Comparison of ENCODE assay signal across 10 mouse cellular contexts in the genomic region with DNA sequence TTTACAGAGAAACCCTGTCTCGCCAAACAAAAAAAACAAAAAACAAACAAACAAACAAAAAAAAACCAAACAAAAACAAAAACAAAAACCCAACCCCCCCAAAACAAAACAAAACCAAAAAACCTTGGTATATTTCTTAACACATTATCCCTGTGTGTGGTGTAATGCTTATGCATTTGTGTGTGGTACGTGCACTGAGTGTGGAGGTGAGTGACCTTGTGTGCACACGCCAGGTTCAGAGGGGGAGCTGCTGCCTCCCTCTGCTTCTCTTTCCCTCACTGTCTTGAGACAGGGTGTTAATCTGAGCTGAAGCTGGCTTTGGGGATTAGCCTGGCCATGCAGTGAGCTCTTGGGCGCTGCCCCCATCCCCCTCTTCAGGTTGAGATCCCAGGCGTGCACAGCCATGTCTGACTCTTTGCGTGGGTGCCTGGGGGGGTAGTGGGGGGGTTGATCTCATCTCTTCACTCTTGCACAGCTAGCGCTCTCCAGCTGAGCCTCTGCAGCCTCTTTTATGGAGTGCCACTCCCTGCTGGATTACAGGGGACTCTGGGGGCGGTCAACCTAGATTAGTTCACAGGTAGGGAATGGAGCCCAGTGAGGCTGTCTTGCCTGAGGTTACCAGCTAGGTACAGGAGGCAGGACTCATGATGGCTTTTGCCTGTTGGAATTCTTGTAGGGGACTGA. TPM values are rescaled to one million over a fixed set of nuclear protein-coding genes. Genes with fewer than 3 reads are reported as not detected.
A peak's percentile ranks its signal among the peaks of the same experiment; 100 is the strongest.
DNase-seq lines count a peak whose midpoint lies in the region; ATAC-seq and TF ChIP-seq lines count a peak whose summit lies in the region.
"Had no signal": no experiment of that assay in that cellular context is flagged by ENCODE, and none has a peak within 500 bp of the region (broad histone marks: within the 10 kb centered on the region; RNA-seq: fewer than 3 reads in every experiment).

No protein-coding gene starts in this region.

- ATAC-seq in granulocyte monocyte progenitor cell, adult 5-6 weeks (replicated peaks; ENCODE audit: poor library complexity, severe bottlenecking) = 0 out of 2 replicates have a peak, but pooled peaks have one; percentile 2
- ATAC-seq: forebrain, embryonic 13.5 days had no signal

- no peak for TF ChIP-seq CTCF in layer of hippocampus, adult 2 months (conservative IDR thresholded peaks at IDR 0.05)

- WGBS in heart, embryonic 10.5 days = 57% methylated on average over 8 of the region's 8 CpGs
- 99% methylated on average over 7 of the region's 8 CpGs for whole genome bisulfite sequencing in macrophage (ENCODE audit: missing documents)

- no peaks in the 10 kb centered on the region for H3K27me3 ChIP-seq in heart, embryonic 10.5 days (ENCODE audit: insufficient read depth, poor library complexity, severe bottlenecking)
- H3K27me3 ChIP-seq: forebrain, embryonic 13.5 days had no signal

- no peaks in the 10 kb centered on the region for H3K9me3 ChIP-seq in heart, embryonic 10.5 days
- H3K9me3 ChIP-seq: forebrain, embryonic 13.5 days had no signal

- H3K4me1 ChIP-seq in heart, embryonic 10.5 days = peaks cover 43% of the 10 kb centered on the region

- intact Hi-C loops in heart, postnatal 25 days (cut with DNase I) = no loop called here

- H3K36me3 ChIP-seq in heart, embryonic 10.5 days = no peaks in the 10 kb centered on the region
- H3K36me3 ChIP-seq in macrophage (ENCODE audit: inconsistent target) = peaks cover 4% of the 10 kb centered on the region; the same call in 1 of the 2 replicates

- no peak overlapping the region for H3K4me3 ChIP-seq in heart, embryonic 10.5 days
- no peak overlapping the region for H3K4me3 ChIP-seq in layer of hippocampus, adult 2 months
- no peak overlapping the region for H3K4me3 ChIP-seq in macrophage (ENCODE audit: inconsistent target)
- H3K4me3 ChIP-seq: forebrain, embryonic 13.5 days had no signal

- H3K27ac ChIP-seq in heart, embryonic 10.5 days = peak overlapping the region; percentile 19
- H3K27ac ChIP-seq in layer of hippocampus, adult 2 months = peak overlapping the region; percentile 86
- H3K27ac ChIP-seq in macrophage = peak overlapping the region; percentile 41
- H3K27ac ChIP-seq: forebrain, embryonic 13.5 days had no signal

- no peak for DNase-seq in heart, embryonic 10.5 days (ENCODE audit: low spot score)
- DNase-seq in heart, postnatal 25 days (ENCODE audit: low spot score) = no peak
- DNase-seq in layer of hippocampus, adult 2 months (ENCODE audit: low spot score in 2 of 2) = no peak
- DNase-seq in layer of hippocampus, adult 11-12 months (ENCODE audit: low spot score) = no peak
- no peak for DNase-seq in cerebellum, postnatal 4 days (ENCODE audit: low spot score in 2 of 2)
- DNase-seq in layer of hippocampus, adult 9-10 months (ENCODE audit: low spot score) = no peak
- DNase-seq: right cerebral cortex, postnatal 25 days had no signal

- peaks cover 100% of the 10 kb centered on the region for H3K79me2 ChIP-seq in macrophage (ENCODE audit: inconsistent target)

RNA-seq across cellular contexts. Expression of a gene that starts 32.3 kb away (rescaled TPM):
- polyA plus RNA-seq in heart, embryonic 10.5 days (2016; fragmentation: Nextera tagmentation; extraction: Ambion mirVana) = 11.2 and 16.8 TPM in 2 replicates
- 10 to 100 TPM; 19.3 to 19.5 TPM for total RNA-seq in heart, postnatal 25 days (2021)
- 10 to 100 TPM; 22.2 to 25.5 TPM for total RNA-seq in layer of hippocampus, adult 2 months (2021)
- total RNA-seq in granulocyte monocyte progenitor cell, adult 5-6 weeks (2014; fragmentation: Nextera tagmentation) = 27.9 TPM in 2 replicates
- 23.1 and 31.3 TPM in 2 replicates for total RNA-seq in granulocyte monocyte progenitor cell, adult 5-6 weeks (2017)
- total RNA-seq in macrophage (2018; cell fraction: chromatin; rRNA removed) = 100 to 1,000 TPM; 149 to 777 (median 273) TPM
- total RNA-seq in macrophage (2018; cell fraction: cytosol; rRNA removed) = 100 to 1,000 TPM in 12 of 26 experiments, 10 to 100 TPM in 14; 46.8 to 165 (median 96.1) TPM
- total RNA-seq in macrophage (2018; cell fraction: nucleus; rRNA removed) = 100 to 1,000 TPM; 125 to 657 (median 257) TPM
- 21.9 to 74.1 TPM (median 33.4 TPM) in 3 replicates for polyA plus RNA-seq in macrophage (2018)

Comparison
In these comparisons a context has a peak if more than half of its experiments do, and no peak if none do; other contexts are left out.
1. H3K27ac ChIP-seq: peak in every context shown above with its lines; median percentile 86 in layer of hippocampus, adult 2 months; 41 in macrophage; 19 in heart, embryonic 10.5 days.